In genomic region chr11:20878644-20879043, GRCm38 (mm10) we compare ENCODE assay signal across 8 mouse cellular contexts. TPM values are rescaled to one million over a fixed set of nuclear protein-coding genes. Genes with fewer than 3 reads are reported as not detected.
A peak's percentile ranks its signal among the peaks of the same experiment; 100 is the strongest.
DNase-seq lines count a peak whose midpoint lies in the region; ATAC-seq and TF ChIP-seq lines count a peak whose summit lies in the region.
"Had no signal": no experiment of that assay in that cellular context is flagged by ENCODE, and none has a peak within 500 bp of the region (broad histone marks: within the 10 kb centered on the region; RNA-seq: fewer than 3 reads in every experiment).

No protein-coding gene starts in this region.

- intact Hi-C loops in heart, postnatal 14 days (cut with DNase I), result no loop called here

- no peaks in the 10 kb centered on the region for H3K4me1 ChIP-seq in heart, postnatal 0 days (ENCODE audit: control insufficient read depth, insufficient read depth)
- H3K4me1 ChIP-seq in intestine, embryonic 15.5 days (replicated peaks), result no peaks in the 10 kb centered on the region
- no peaks in the 10 kb centered on the region for H3K4me1 ChIP-seq in heart, embryonic 11.5 days (ENCODE audit: control insufficient read depth, insufficient read depth, low read length)

- 65% methylated on average over 5 of the region's 5 CpGs for WGBS in heart, postnatal 0 days
- WGBS in intestine, embryonic 15.5 days, result 86% methylated on average over 5 of the region's 5 CpGs
- 79% methylated on average over 5 of the region's 5 CpGs for WGBS in heart, embryonic 11.5 days (ENCODE audit: insufficient replicate concordance)

- no peak for DNase-seq in heart, postnatal 0 days (ENCODE audit: low spot score)
- DNase-seq in heart, postnatal 14 days, result no peak
- DNase-seq in 3134 (ENCODE audit: extremely low read depth, insufficient read length, low spot score), result peak; percentile 39
- peak; percentile 89 for DNase-seq in 3T3-L1 (ENCODE audit: low read depth, low spot score)
- DNase-seq in thymus, postnatal 36 days, result no peak
- DNase-seq: lung, postnatal 10 days had no signal

- TF ChIP-seq CTCF in heart, postnatal 0 days (IDR thresholded peaks at IDR 0.05; ENCODE audit: low read depth), result no peak

- no peaks in the 10 kb centered on the region for H3K36me3 ChIP-seq in heart, postnatal 0 days (replicated peaks; ENCODE audit: control insufficient read depth, insufficient read depth, low read length)
- H3K36me3 ChIP-seq in intestine, embryonic 15.5 days, result no peaks in the 10 kb centered on the region
- H3K36me3 ChIP-seq in heart, embryonic 11.5 days (ENCODE audit: control insufficient read depth, insufficient read depth, low read length), result no peaks in the 10 kb centered on the region

- H3K27me3 ChIP-seq in heart, postnatal 0 days (ENCODE audit: control insufficient read depth, insufficient read depth, low read length), result no peaks in the 10 kb centered on the region
- H3K27me3 ChIP-seq in intestine, embryonic 15.5 days (replicated peaks), result no peaks in the 10 kb centered on the region
- H3K27me3 ChIP-seq in heart, embryonic 11.5 days (ENCODE audit: control insufficient read depth, insufficient read depth, low read length), result no peaks in the 10 kb centered on the region

- H3K4me3 ChIP-seq in heart, postnatal 0 days (ENCODE audit: low read depth, low read length), result no peak overlapping the region
- no peak overlapping the region for H3K4me3 ChIP-seq in intestine, embryonic 15.5 days (replicated peaks)
- no peak overlapping the region for H3K4me3 ChIP-seq in heart, embryonic 11.5 days (ENCODE audit: low read depth, low read length)

- no peaks in the 10 kb centered on the region for H3K9me3 ChIP-seq in heart, postnatal 0 days (replicated peaks; ENCODE audit: control insufficient read depth, low read length)
- no peaks in the 10 kb centered on the region for H3K9me3 ChIP-seq in intestine, embryonic 15.5 days
- H3K9me3 ChIP-seq in heart, embryonic 11.5 days (replicated peaks; ENCODE audit: control insufficient read depth, low read length), result no peaks in the 10 kb centered on the region

- no peak overlapping the region for H3K27ac ChIP-seq in heart, postnatal 0 days (ENCODE audit: low read depth)
- H3K27ac ChIP-seq in intestine, embryonic 15.5 days, result no peak overlapping the region
- no peak overlapping the region for H3K27ac ChIP-seq in heart, embryonic 11.5 days (ENCODE audit: low read depth, low read length)

- no peak for TF ChIP-seq EP300 in heart, postnatal 0 days (IDR thresholded peaks at IDR 0.05; ENCODE audit: low read depth)

- H3K4me2 ChIP-seq in heart, postnatal 0 days (ENCODE audit: low read depth, low read length), result no peak overlapping the region
- H3K4me2 ChIP-seq in intestine, embryonic 15.5 days (replicated peaks), result no peak overlapping the region
- no peak overlapping the region for H3K4me2 ChIP-seq in heart, embryonic 11.5 days

- ATAC-seq in heart, postnatal 0 days (ENCODE audit: insufficient read depth, low read depth), result peak; percentile 68
- peak; percentile 45; the same call in 1 of the 2 replicates for ATAC-seq in intestine, embryonic 15.5 days
- ATAC-seq in heart, embryonic 11.5 days (replicated peaks; ENCODE audit: insufficient number of reproducible peaks, low FRiP score, low TSS enrichment), result no peak

- no peak overlapping the region for H3K9ac ChIP-seq in heart, postnatal 0 days (replicated peaks; ENCODE audit: low read depth, low read length)
- no peak overlapping the region for H3K9ac ChIP-seq in intestine, embryonic 15.5 days
- H3K9ac ChIP-seq in heart, embryonic 11.5 days (ENCODE audit: low read depth, low read length), result no peak overlapping the region

RNA-seq across cellular contexts. Expression of gene Lgalsl, which starts 47.8 kb away (rescaled TPM):
- total RNA-seq in heart, postnatal 0 days (2014; rRNA removed; ENCODE audit: low replicate concordance), result 42.4 and 61.6 TPM in 2 replicates
- 29.6 and 29.7 TPM in 2 replicates for polyA plus RNA-seq in heart, postnatal 0 days (2015; fragmentation: Nextera tagmentation; extraction: Ambion mirVana)
- 10 to 100 TPM; 35.5 to 42.6 TPM for total RNA-seq in heart, postnatal 14 days (2021)
- 35.5 and 39.7 TPM in 2 replicates for polyA plus RNA-seq in intestine, embryonic 15.5 days (2015; fragmentation: Nextera tagmentation; extraction: Ambion mirVana)
- 39.1 and 45.7 TPM in 2 replicates for polyA plus RNA-seq in heart, embryonic 11.5 days (2014; fragmentation: Nextera tagmentation; extraction: Ambion mirVana)

Comparison
In these comparisons a context has a peak if more than half of its experiments do, and no peak if none do; other contexts are left out.
1. DNase-seq: peak in 3134 (single experiment) and 3T3-L1 (single experiment); none in heart, postnatal 0 days (single experiment), heart, postnatal 14 days (0 of 2) and thymus, postnatal 36 days (0 of 2).